Mouse (Mus musculus) MN1 (cell line): ENCODE data around the gene Zwint.
A peak's percentile ranks its signal among the peaks of the same experiment; 100 is the strongest.

ENCODE experiments used
- DNase-seq: peaks from one replicate; pipeline ENCODE4 v3.0.0-alpha.2; 2016; ENCODE audit warnings: low spot score

The Zwint gene

GRCm38 (mm10) chr10:72654270-72655016 is at the start of gene Zwint:
Zwint (plus strand) TSS chr10:72654845.
- DNase-seq, result peak; percentile 98

- DNase-seq, result no peak
Measured at GRCm38 (mm10) chr10:72613125-72613915, 41.3 kb upstream of the Zwint start.

GRCm38 (mm10) chr10:72616153-72616552 is 38.5 kb upstream of the Zwint start:
- DNase-seq, result no peak

GRCm38 (mm10) chr10:72620527-72620926 is 34.1 kb upstream of the Zwint start:
- peak; percentile 12 for DNase-seq

- no peak for DNase-seq
Measured at GRCm38 (mm10) chr10:72623561-72623960, 31.1 kb upstream of the Zwint start.

- no peak for DNase-seq
Measured at GRCm38 (mm10) chr10:72634125-72634524, 20.5 kb upstream of the Zwint start.

GRCm38 (mm10) chr10:72650867-72651266 is 3.8 kb upstream of the Zwint start:
- DNase-seq, result no peak

GRCm38 (mm10) chr10:72653797-72654196 is 848 bp upstream of the Zwint start:
- DNase-seq, result peak; percentile 37

- DNase-seq, result peak; percentile 91
Measured at GRCm38 (mm10) chr10:72655017-72655509, 418 bp downstream of the Zwint start.

GRCm38 (mm10) chr10:72659198-72659597 is 4.6 kb downstream of the Zwint start:
- DNase-seq, result no peak

GRCm38 (mm10) chr10:72660350-72660749 is 5.7 kb downstream of the Zwint start:
- DNase-seq, result no peak

- no peak for DNase-seq
Measured at GRCm38 (mm10) chr10:72667856-72668255, 13.2 kb downstream of the Zwint start.

GRCm38 (mm10) chr10:72669086-72669485 is 14.4 kb downstream of the Zwint start:
- no peak for DNase-seq

GRCm38 (mm10) chr10:72675971-72676370 is 21.3 kb downstream of the Zwint start:
- no peak for DNase-seq

GRCm38 (mm10) chr10:72676550-72676949 is 21.9 kb downstream of the Zwint start:
- DNase-seq, result no peak

- DNase-seq, result no peak
Measured at GRCm38 (mm10) chr10:72679086-72679485, 24.4 kb downstream of the Zwint start.

GRCm38 (mm10) chr10:72701092-72701491 is 46.4 kb downstream of the Zwint start:
- no peak for DNase-seq

- DNase-seq, result no peak
Measured at GRCm38 (mm10) chr10:72713754-72714153, 59.1 kb downstream of the Zwint start.
